Mouse (Mus musculus) embryonic fibroblast, embryonic 13.5 days (primary cell): ENCODE measurements around the gene Trabd2b. TPM values are rescaled to one million over a fixed set of nuclear protein-coding genes. Genes with fewer than 3 reads are reported as not detected.

Source experiments
- H3K27ac ChIP-seq: 2 replicates; pipeline ENCODE4 v1.5.1; 2012; ENCODE audit warnings: low read length, control low read depth, inconsistent platforms; ENCODE audit not compliant: insufficient read depth
- H3K4me1 ChIP-seq: 2 replicates; pipeline ENCODE4 v1.6.1; 2011; ENCODE audit warnings: low read length; ENCODE audit not compliant: control insufficient read depth, insufficient read depth
- H3K4me3 ChIP-seq: 2 replicates; pipeline ENCODE4 v1.5.1; 2011; ENCODE audit warnings: mild to moderate bottlenecking, control low read depth, low read length; ENCODE audit not compliant: insufficient read depth
- CTCF ChIP-seq: IDR thresholded peaks from 2 replicates; pipeline ENCODE4 v1.5.1; 2011; ENCODE audit warnings: mild to moderate bottlenecking, control low read depth, low read length, moderate library complexity, borderline replicate concordance; ENCODE audit not compliant: insufficient read depth
- POLR2A ChIP-seq: IDR thresholded peaks from 2 replicates; pipeline ENCODE4 v1.6.1; 2011; ENCODE audit warnings: low read depth, mild to moderate bottlenecking, control low read depth, low read length, moderate library complexity
- polyA plus RNA-seq: library from polyadenylated mRNA; stranded (reverse); fragments of >200 nt; gene quantifications from 2 replicates; pipeline ENCODE4 v1.2.4, GENCODE M21; 2011; ENCODE audit warnings: low read depth; ENCODE audit not compliant: missing spikeins, insufficient read length

Gene Trabd2b
- polyA plus RNA-seq, 1 experiment, result 1.9 TPM

DNA sequence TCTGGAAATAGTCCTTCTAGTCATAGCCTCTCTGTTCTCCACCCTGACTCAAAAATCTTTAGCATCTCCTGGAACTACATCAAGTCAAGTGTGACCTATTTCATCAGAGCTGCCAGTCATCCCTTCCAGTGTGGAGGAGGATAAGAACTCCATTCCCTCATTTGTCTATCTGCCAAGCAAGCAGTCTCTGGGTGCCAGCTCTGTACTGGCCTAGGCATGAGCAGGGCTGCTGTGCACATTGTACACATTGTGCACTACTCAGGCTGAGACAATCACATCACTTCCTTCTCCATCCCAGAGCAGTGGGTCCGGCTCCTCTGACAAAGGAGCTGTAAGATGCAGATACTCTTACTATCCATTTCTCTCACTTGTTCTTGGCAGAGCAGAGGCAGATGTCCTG lies 178.2 kb downstream of the Trabd2b start:
- Histone ChIP-seq H3K4me3 (no peak overlapping the region), H3K27ac (no peak overlapping the region), H3K4me1 (no peaks in the 10 kb centered on the region)
- TF ChIP-seq CTCF (no peak), POLR2A (no peak)

DNA sequence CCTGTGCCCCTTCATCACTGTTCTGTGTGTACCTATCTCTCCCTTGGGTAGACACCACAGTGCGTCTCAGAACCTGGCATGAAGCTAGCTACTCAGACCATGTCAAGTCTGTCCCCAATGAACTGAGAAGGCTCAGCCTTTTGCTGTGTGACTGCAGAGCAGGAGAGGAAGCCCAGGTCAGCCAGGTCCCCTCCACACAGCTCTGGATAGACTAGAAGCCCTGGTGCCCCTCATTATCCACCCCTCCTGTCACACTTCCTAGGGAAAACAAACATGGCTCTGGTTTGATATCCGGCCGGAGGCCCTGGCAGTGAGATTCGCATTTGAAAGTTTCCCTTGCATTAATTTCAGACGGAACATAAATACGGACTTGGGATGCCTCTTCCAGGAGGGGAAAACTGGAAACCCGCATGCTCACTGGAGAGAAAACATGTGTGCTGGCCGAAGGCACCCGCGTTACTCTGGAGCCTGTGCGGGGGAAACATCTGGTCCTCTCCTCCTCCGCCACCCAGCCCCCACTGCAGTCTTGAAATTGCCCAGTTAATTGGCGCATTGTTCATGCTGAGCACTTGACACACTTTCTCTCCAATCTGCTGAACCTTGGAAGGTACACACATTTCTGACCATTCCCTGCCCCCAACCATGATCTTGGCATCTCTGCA lies 187.2 kb downstream of the Trabd2b start:
- H3K4me1 ChIP-seq, result no peaks in the 10 kb centered on the region
- TF ChIP-seq CTCF, result no peak
- TF ChIP-seq POLR2A, result no peak
- no peak overlapping the region for H3K27ac ChIP-seq
- H3K4me3 ChIP-seq, result no peak overlapping the region

DNA sequence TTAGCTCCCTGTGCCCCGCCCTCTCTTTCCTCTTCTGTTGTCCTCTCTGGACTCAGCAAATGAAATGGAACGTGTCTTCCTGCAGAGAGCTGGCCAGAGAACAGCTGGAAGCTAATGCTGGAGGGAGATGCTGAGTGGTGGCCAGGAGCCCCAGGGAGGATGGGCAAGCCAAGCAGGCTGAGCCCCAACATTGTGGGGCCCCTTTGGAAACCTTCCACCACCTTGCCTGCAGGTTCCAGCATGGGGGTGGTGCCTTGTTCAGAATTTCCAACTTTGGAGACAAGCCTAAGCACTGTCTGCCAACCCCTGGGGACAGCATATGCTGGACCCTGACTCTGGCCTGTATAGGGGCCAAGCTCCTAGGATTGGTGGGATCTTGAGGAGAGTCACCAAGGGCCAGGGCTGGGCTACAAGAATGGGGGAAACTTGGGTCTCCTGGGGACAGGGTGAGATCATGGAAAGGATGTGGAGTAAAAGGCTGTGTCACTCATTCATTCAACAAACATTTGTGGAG lies 188.7 kb downstream of the Trabd2b start:
- H3K4me3 ChIP-seq, result no peak overlapping the region
- H3K4me1 ChIP-seq, result no peaks in the 10 kb centered on the region
- H3K27ac ChIP-seq, result no peak overlapping the region
- TF ChIP-seq CTCF (no peak), POLR2A (no peak)

DNA sequence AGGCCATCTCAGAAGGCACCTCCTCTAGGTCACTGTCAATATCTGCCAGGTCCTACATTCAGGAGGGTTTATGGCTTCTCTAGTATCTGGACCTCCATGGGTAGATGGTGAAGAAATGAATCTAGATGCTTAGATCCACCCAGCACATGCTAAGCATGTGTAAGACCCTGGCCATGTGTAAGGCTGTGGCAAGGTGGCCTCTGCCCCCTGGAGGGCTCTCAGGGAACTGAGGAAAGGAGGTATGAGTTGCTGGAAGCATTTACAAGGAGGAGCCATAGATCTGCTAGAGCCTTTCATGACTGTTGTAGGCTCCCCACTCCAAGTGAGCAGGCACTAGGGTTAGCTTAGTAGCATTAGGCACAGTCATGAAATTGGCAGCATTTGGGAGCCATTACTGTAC lies 192.6 kb downstream of the Trabd2b start:
- TF ChIP-seq POLR2A, result no peak
- TF ChIP-seq CTCF, result no peak
- H3K27ac ChIP-seq, result no peak overlapping the region
- H3K4me1 ChIP-seq, result peaks cover 5% of the 10 kb centered on the region; the same call in 1 of the 2 replicates
- no peak overlapping the region for H3K4me3 ChIP-seq

DNA sequence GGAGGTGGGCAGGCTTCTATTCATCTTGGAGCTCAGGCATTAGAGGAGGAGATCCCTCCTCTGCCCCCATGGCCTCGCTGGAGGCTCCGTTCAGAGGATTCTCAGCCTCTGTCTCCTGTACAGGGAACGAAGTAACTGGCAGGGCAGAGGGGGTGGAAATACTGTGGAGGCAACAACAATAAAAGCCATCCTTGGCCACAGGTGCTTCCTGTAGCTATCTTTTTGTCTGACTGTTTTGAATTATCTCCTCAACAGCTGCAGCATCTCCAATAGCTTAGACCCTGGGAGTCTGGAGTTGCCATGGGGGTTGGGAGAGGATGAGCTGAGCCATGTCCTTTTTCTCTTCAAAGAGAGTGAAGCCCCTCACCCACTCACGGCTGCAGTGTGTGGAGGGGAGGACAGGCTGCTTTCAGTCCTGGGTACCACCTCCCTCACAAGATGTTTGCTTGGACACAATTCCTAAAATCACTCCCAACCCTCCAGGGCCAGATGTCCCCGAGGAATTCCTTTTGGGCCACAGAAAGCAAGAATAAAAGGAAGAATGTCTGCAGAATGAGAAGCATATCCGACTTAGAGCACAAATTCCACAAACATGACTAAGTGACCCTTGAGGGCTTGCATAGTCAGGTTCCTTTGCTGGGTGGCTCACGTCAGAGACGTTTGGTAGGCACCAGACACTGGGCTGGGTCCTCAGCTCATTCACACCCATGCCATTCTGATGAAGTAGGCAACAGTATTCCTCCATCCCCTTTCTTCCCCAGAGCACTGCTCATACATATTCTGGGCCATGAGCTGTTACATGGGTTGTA lies 194.9 kb downstream of the Trabd2b start:
- TF ChIP-seq POLR2A (no peak), CTCF (no peak)
- Histone ChIP-seq H3K27ac (no peak overlapping the region), H3K4me1 (peaks cover 5% of the 10 kb centered on the region; the same call in 1 of the 2 replicates), H3K4me3 (no peak overlapping the region)

DNA sequence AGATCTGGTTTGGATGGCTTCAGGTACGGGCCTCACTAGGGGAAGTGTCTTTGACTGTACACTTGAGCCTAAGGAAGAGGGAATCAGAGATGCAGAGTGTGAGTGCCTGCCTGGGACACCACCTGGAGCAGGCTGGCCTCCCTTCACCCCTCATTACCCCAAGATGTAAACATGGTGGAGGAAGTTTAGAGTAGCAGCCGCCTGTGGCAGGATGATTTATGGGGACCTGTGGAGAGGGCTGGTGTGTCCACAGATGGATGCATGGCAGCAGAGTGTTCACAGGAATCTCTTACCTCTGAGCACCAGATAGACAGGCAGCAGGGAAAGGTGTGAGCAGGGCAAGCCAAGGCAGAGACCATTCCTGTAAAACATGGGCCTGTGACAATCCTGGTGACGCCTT lies 199.1 kb downstream of the Trabd2b start:
- peaks cover 5% of the 10 kb centered on the region; the same call in 1 of the 2 replicates for H3K4me1 ChIP-seq
- no peak overlapping the region for H3K4me3 ChIP-seq
- H3K27ac ChIP-seq, result no peak overlapping the region
- TF ChIP-seq POLR2A, result no peak
- no peak for TF ChIP-seq CTCF

DNA sequence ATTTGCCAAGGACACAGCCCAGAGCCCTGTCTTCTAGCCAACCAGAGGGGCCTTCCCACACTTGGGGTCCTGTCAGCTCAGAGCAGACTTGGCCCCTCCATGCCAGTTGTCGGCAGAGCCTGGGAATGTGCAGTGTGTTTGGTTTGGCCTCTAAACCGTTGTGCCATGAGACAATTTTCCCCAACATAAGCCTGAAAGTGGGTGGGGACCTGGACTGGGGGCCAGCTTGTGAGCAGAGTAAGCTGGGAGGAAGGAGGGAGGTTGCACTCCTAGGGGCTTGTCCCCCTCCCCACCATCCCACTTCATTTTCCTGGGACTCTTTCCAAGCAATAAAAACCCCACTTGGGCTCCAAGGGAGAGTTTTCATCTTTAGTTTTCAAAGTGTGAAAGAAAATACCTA lies 201.3 kb downstream of the Trabd2b start:
- no peak overlapping the region for H3K4me3 ChIP-seq
- TF ChIP-seq POLR2A (no peak), CTCF (no peak)
- H3K27ac ChIP-seq, result no peak overlapping the region
- no peaks in the 10 kb centered on the region for H3K4me1 ChIP-seq

DNA sequence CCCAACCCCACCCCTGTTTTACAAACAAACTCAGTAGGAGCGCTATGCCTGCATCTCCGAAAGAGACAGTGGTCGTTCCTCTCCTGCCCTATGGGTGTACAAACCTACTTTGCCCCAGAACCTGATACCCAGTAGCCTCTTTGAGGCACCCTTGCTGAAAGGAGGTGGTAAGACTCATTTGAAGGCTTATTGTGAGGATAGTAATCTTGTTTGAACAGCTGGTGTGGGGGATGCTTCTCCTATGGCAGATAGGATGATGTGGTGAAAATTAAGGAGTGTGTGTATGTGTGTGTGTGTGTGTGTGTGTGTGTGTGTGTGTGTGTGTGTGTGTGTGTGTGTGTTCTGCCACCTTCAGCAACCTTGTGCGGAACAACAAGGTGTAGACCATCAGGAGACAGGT lies 202.8 kb downstream of the Trabd2b start:
- H3K4me1 ChIP-seq, result no peaks in the 10 kb centered on the region
- no peak overlapping the region for H3K27ac ChIP-seq
- no peak overlapping the region for H3K4me3 ChIP-seq
- TF ChIP-seq CTCF (no peak), POLR2A (no peak)

DNA sequence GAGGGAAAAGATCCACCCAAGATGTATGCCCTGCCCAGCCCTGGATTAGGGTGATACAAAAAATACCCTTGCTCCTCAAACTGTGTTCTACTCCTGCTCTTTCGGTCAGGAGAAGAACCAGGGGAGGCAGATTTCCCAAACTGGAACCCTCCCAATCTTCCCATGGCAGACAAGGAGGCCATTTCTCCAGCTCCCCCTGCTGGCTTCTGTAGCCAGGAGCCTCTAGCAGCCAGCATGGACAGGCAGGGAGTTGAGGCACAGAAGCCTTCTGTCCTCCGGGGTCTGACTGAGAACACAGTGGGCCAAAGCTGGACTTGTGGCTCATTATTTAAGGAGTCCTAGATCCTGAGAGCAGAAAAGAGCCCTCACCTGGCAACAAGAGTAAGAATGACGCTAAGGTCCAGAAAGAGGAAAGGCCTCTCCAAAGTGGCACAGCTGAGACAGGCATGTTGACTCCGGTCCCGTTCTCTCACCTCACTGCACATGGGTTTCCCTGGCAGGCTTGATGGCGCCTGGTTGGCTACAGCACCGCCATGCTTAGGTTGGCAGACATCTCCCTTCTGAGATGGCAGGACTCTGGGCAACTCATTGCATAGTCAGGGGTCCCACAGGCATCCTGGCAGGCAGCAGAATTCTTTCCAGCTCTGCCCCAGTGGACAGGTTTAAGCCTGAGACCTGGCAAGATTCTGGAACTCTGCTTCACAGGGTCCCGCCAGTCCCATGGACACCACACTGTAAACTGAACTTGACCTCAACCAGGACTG lies 204.8 kb downstream of the Trabd2b start:
- Histone ChIP-seq H3K27ac (no peak overlapping the region), H3K4me3 (no peak overlapping the region), H3K4me1 (no peaks in the 10 kb centered on the region)
- TF ChIP-seq CTCF (no peak), POLR2A (no peak)

DNA sequence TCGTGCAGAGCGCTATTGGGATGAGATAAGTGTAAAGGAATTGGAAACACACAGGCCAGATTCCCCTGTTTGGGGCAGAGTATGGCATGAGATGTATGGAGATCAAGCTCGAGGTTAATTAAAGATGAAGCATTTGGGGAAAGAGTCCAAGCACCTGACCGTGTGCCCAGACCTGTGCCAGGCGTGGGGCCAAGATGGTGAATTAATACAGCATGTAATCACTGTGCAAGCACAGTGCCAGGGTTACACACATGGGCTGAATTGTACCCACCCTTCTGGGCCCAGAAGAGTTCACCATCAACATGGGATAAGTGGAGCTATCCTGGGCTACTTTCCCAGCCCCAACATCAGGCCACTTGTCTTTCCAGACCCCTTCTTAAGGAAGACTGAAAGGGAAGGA lies 205.5 kb downstream of the Trabd2b start:
- TF ChIP-seq POLR2A, result no peak
- no peak for TF ChIP-seq CTCF
- H3K27ac ChIP-seq, result no peak overlapping the region
- H3K4me3 ChIP-seq, result no peak overlapping the region
- H3K4me1 ChIP-seq, result no peaks in the 10 kb centered on the region
